Mouse (Mus musculus): ENCODE measurements around the gene Gfod2. TPM values are rescaled to one million over a fixed set of nuclear protein-coding genes. Genes with fewer than 3 reads are reported as not detected.

Gfod2 gene
- polyA plus RNA-seq, 1 experiment: 5.6 TPM

DNA sequence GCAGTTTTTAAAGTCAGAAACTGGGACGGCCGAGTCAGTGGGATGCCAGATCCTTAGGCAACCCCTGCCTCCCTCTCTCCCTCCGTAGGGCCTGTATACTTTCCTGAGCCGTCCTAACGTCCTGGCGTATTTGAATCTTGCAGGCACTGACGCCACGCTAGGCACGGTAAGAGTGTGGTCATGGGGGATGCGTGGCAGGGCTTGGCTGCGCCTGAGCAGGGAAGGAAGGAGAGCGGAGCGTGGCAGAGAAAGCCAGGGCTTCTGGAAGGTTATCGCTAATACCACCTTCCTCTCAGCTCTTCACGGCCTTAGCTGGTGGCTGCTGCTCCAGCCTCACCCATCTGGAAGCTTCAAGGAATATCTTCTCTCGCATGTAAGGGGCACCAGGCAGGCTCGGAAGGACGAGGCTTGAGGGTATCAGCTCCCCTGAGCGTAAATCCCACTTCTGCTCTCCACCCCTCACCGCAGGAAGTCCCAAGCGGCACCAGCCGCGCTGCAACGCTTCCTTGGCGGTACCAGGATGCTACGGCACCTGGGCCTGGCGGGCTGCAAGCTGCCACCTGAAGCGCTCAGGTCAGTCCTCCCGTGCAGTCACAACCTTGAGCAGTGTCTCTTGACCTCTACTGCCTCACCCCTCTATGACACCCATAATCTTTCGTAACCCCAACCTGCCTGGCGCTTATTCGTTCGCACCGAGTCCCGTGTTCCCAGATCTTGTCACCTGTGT is 69.0 kb downstream of the Gfod2 start:
- 68% methylated on average over 35 of the region's 35 CpGs for WGBS
- DNase-seq (ENCODE audit: low read depth, low spot score): no peak

DNA sequence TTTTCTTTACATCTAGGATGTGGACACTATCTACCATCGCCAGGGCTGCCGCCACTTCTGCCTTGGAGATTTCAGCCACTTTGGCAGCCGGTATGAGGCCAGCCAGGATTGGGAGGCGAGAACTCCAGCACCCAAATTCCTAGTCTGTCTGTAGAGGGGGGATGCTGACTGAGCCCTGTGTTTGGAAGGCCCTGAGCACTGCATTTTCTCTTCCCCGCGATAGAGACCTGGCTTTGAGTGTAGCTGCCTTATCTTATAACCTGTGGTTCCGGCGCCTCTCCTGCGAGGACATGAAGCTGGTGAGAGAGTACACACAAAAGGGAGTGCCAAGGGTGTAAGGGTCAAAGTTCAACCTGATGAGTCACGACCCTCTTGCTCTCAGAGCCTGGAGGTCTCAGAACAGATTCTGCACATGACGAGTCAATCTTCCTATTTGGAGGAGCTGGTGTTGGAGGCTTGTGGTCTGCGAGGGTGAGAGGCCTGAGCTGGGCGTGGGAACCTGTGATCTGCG is 70.2 kb downstream of the Gfod2 start:
- WGBS: 44% methylated on average over 14 of the region's 14 CpGs

GRCm38 (mm10) chr8:105687512-105687911 is 71.0 kb downstream of the Gfod2 start:
- 67% methylated on average over 8 of the region's 8 CpGs for WGBS
- DNase-seq (ENCODE audit: low read depth, low spot score): no peak

More for the DNA sequence above, 70.2 kb downstream of the Gfod2 start:
- no peak for DNase-seq (ENCODE audit: low read depth, low spot score)

DNA sequence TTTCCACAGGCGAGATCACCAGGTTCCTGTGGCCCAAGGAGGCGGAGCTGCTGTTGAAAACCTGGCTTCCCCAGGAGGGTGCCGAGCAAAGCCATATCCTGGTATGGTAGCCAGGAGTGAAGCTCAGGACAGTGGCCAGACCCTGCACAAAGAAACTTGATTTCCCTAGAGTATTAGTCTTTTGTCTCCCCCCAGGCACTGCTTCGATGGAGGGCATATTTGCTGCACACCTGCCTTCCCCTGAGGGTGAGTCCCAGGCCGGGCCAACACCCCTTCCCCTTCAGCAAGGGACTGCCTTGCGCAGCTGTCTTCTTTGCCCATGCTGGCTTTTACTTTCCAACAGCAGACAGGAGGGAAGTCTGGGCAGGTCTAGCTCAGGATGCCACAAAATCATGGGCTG is 71.9 kb downstream of the Gfod2 start:
- DNase-seq (ENCODE audit: low read depth, low spot score): no peak
- 54% methylated on average over 6 of the region's 6 CpGs for WGBS

GRCm38 (mm10) chr8:105685796-105686308 is 72.6 kb downstream of the Gfod2 start, which contains the start of gene Carmil2:
Carmil2 (plus strand) TSS chr8:105686274.
- WGBS: 8% methylated on average over 26 of the region's 26 CpGs
- DNase-seq (ENCODE audit: low read depth, low spot score): no peak

GRCm38 (mm10) chr8:105685325-105685724 is 73.1 kb downstream of the Gfod2 start:
- 67% methylated on average over 7 of the region's 7 CpGs for WGBS

GRCm38 (mm10) chr8:105677891-105678290 is 80.6 kb downstream of the Gfod2 start:
- no peak for DNase-seq (ENCODE audit: low read depth, low spot score)
- WGBS: 65% methylated on average over 1 of the region's 1 CpGs

More at GRCm38 (mm10) chr8:105685325-105685724, 73.1 kb downstream of the Gfod2 start:
- no peak for DNase-seq (ENCODE audit: low read depth, low spot score)

Other genes starting within 250 kb of the Gfod2 start
- 19.6 and 50.5 TPM in 2 replicates for gene Hsd11b2, start 239.9 kb downstream of the Gfod2 start, polyA plus RNA-seq (2012; rRNA removed)
- gene Atp6v0d1, start 192.6 kb downstream of the Gfod2 start, polyA plus RNA-seq (2012; rRNA removed): 103 and 110 TPM in 2 replicates
- 7.1 and 10.2 TPM in 2 replicates for gene Ripor1, start 153.4 kb downstream of the Gfod2 start, polyA plus RNA-seq (2012; rRNA removed)
- 9.2 and 14.7 TPM in 2 replicates for gene Ctcf, start 122.1 kb downstream of the Gfod2 start, polyA plus RNA-seq (2012; rRNA removed)
- gene Agrp, start 121.3 kb downstream of the Gfod2 start, polyA plus RNA-seq (2012; rRNA removed): 0.21 and 0.32 TPM in 2 replicates
- gene Carmil2, start 72.4 kb downstream of the Gfod2 start, polyA plus RNA-seq (2012; rRNA removed): 4.1 and 4.3 TPM in 2 replicates
- gene Acd, start 57.6 kb downstream of the Gfod2 start, polyA plus RNA-seq (2012; rRNA removed): 25.5 and 26.4 TPM in 2 replicates
- 9.2 and 11.5 TPM in 2 replicates for gene Pard6a, start 57.5 kb downstream of the Gfod2 start, polyA plus RNA-seq (2012; rRNA removed)
- not detected in 2 replicates for gene 4933405L10Rik, start 51.0 kb downstream of the Gfod2 start, polyA plus RNA-seq (2012; rRNA removed)
- gene Enkd1, start 50.5 kb downstream of the Gfod2 start, polyA plus RNA-seq (2012; rRNA removed): 5.8 and 6.6 TPM in 2 replicates
- 13.9 and 20.0 TPM in 2 replicates for gene Ranbp10, start 68.7 kb upstream of the Gfod2 start, polyA plus RNA-seq (2012; rRNA removed)
- gene Tsnaxip1, start 69.1 kb upstream of the Gfod2 start, polyA plus RNA-seq (2012; rRNA removed): not detected in 2 replicates
- 20.5 and 20.6 TPM in 2 replicates for gene Cenpt, start 94.6 kb upstream of the Gfod2 start, polyA plus RNA-seq (2012; rRNA removed)
- 30.3 and 34.5 TPM in 2 replicates for gene Thap11, start 96.5 kb upstream of the Gfod2 start, polyA plus RNA-seq (2012; rRNA removed)
- gene Nutf2, start 101.9 kb upstream of the Gfod2 start, polyA plus RNA-seq (2012; rRNA removed): 32.0 and 34.5 TPM in 2 replicates
- gene Edc4, start 122.2 kb upstream of the Gfod2 start, polyA plus RNA-seq (2012; rRNA removed): 37.7 and 51.4 TPM in 2 replicates
- gene Nrn1l, start 134.9 kb upstream of the Gfod2 start, polyA plus RNA-seq (2012; rRNA removed): 0.84 and 1.2 TPM in 2 replicates
- 20.2 and 21.8 TPM in 2 replicates for gene Pskh1, start 141.8 kb upstream of the Gfod2 start, polyA plus RNA-seq (2012; rRNA removed)
- 6.3 and 8.0 TPM in 2 replicates for gene Ctrl, start 175.2 kb upstream of the Gfod2 start, polyA plus RNA-seq (2012; rRNA removed)
- 659 and 697 TPM in 2 replicates for gene Psmb10, start 179.8 kb upstream of the Gfod2 start, polyA plus RNA-seq (2012; rRNA removed)
- 0.89 and 1.0 TPM in 2 replicates for gene Lcat, start 184.7 kb upstream of the Gfod2 start, polyA plus RNA-seq (2012; rRNA removed)
- 9.0 and 12.6 TPM in 2 replicates for gene Slc12a4, start 207.4 kb upstream of the Gfod2 start, polyA plus RNA-seq (2012; rRNA removed)
- 0.10 and 0.14 TPM in 2 replicates for gene Dpep3, start 220.8 kb upstream of the Gfod2 start, polyA plus RNA-seq (2012; rRNA removed)
- 7.2 and 9.9 TPM in 2 replicates for gene Dus2, start 232.7 kb upstream of the Gfod2 start, polyA plus RNA-seq (2012; rRNA removed)
- not detected in 2 replicates for gene Dpep2nb, start 247.3 kb upstream of the Gfod2 start, polyA plus RNA-seq (2012; rRNA removed)